Mouse (Mus musculus) forebrain, embryonic 14.5 days (tissue): ENCODE measurements around the gene Fbxw5. TPM values are rescaled to one million over a fixed set of nuclear protein-coding genes. Genes with fewer than 3 reads are reported as not detected.
"Not testable (repeated sequence)": the region's sequence is repeated elsewhere in the genome, so short reads cannot be mapped to it uniquely, and the experiment has no call there.

ENCODE experiments used
- ATAC-seq: fragments of 200-750 bp; cut with Nextera tagmentation; 2 replicates; pipeline ENCODE4 v1.8.0; 2017; ENCODE audit warnings: mild to moderate bottlenecking, moderate library complexity
- DNase-seq: peaks from one replicate; pipeline ENCODE4 v3.0.0-alpha.2; 2015; ENCODE audit warnings: low spot score
- H3K27ac ChIP-seq: fragments of 300-500 bp; sonication (generic); 2 replicates; pipeline ENCODE4 v1.5.1; 2014; ENCODE audit warnings: low read depth, mild to moderate bottlenecking, control low read depth, low read length, moderate library complexity
- H3K27me3 ChIP-seq: fragments of 300-500 bp; sonication (generic); replicated peaks from 2 replicates; pipeline ENCODE4 v1.6.1; 2014; ENCODE audit warnings: low read length, control low read depth, mixed read lengths; ENCODE audit not compliant: control insufficient read depth, insufficient read depth
- H3K36me3 ChIP-seq: fragments of 300-500 bp; sonication (generic); 2 replicates; pipeline ENCODE4 v1.6.1; 2014; ENCODE audit warnings: low read length, control low read depth; ENCODE audit not compliant: control insufficient read depth, insufficient read depth
- H3K4me1 ChIP-seq: fragments of 300-500 bp; sonication (generic); 2 replicates; pipeline ENCODE4 v1.6.1; 2014; ENCODE audit warnings: antibody characterized with exemption, low read length, control low read depth; ENCODE audit not compliant: control insufficient read depth, insufficient read depth
- H3K4me2 ChIP-seq: fragments of 300-500 bp; sonication (generic); 2 replicates; pipeline ENCODE4 v1.6.1; 2014; ENCODE audit warnings: mild to moderate bottlenecking, control low read depth, low read length
- H3K4me3 ChIP-seq: fragments of 300-500 bp; sonication (generic); 2 replicates; pipeline ENCODE4 v1.5.1; 2014; ENCODE audit warnings: low read depth, low read length, control low read depth
- H3K9ac ChIP-seq: fragments of 300-500 bp; sonication (generic); 2 replicates; pipeline ENCODE4 v1.6.1; 2014; ENCODE audit warnings: mild to moderate bottlenecking, low read length, control low read depth, moderate library complexity
- H3K9me3 ChIP-seq: fragments of 300-500 bp; sonication (generic); replicated peaks from 2 replicates; pipeline ENCODE4 v1.6.1; 2016; ENCODE audit warnings: low read length, control low read depth, mixed read lengths; ENCODE audit not compliant: control insufficient read depth
- WGBS: fragments of 180-500 bp; shearing (Covaris S2); extraction: QIAGEN DNeasy Blood & Tissue Kit; methylation state at CpG from one replicate; pipeline ENCODE4 v1.1.7; 2014; 5-methylcytosine and 5-hydroxymethylcytosine counted together
- polyA plus RNA-seq: library from polyadenylated mRNA; unstranded; fragments of >200 nt; fragmentation: Nextera tagmentation; extraction: Ambion mirVana; gene quantifications from 2 replicates; pipeline ENCODE4 v1.2.1, GENCODE M21; 2014

Fbxw5 gene
- polyA plus RNA-seq, 1 experiment from 2014 or later = 77.9 TPM

GRCm38 (mm10) chr2:25553171-25553786 lies 52.7 kb downstream of the Fbxw5 start:
- DNase-seq, H3K9me3 ChIP-seq, H3K9ac ChIP-seq, H3K27ac ChIP-seq, H3K4me1 ChIP-seq, H3K27me3 ChIP-seq, ATAC-seq, H3K4me2 ChIP-seq, H3K36me3 ChIP-seq, H3K4me3 ChIP-seq: not testable (repeated sequence)
- WGBS = 80% methylated on average over 4 of the region's 4 CpGs

Other genes starting within 250 kb of the Fbxw5 start
- 14.7 and 17.4 TPM in 2 replicates for gene Tmem203, start 245.3 kb upstream of the Fbxw5 start, polyA plus RNA-seq
- gene Tprn, start 238.1 kb upstream of the Fbxw5 start, polyA plus RNA-seq = 6.6 and 9.9 TPM in 2 replicates
- 258 and 281 TPM in 2 replicates for gene Ssna1, start 228.3 kb upstream of the Fbxw5 start, polyA plus RNA-seq
- gene Anapc2, start 228.3 kb upstream of the Fbxw5 start, polyA plus RNA-seq = 105 and 123 TPM in 2 replicates
- gene Tmem210, start 212.6 kb upstream of the Fbxw5 start, polyA plus RNA-seq = not detected in 2 replicates
- 0.25 TPM in 1 of 2 replicates, not detected in the other for gene Lrrc26, start 210.8 kb upstream of the Fbxw5 start, polyA plus RNA-seq
- 17.0 and 21.1 TPM in 2 replicates for gene Grin1, start 181.6 kb upstream of the Fbxw5 start, polyA plus RNA-seq
- gene Man1b1, start 168.4 kb upstream of the Fbxw5 start, polyA plus RNA-seq = 69.5 and 87.7 TPM in 2 replicates
- 21.3 and 21.4 TPM in 2 replicates for gene Dpp7, start 144.4 kb upstream of the Fbxw5 start, polyA plus RNA-seq
- 5.8 and 7.8 TPM in 2 replicates for gene Uap1l1, start 135.1 kb upstream of the Fbxw5 start, polyA plus RNA-seq
- 27.8 and 28.9 TPM in 2 replicates for gene Sapcd2, start 128.4 kb upstream of the Fbxw5 start, polyA plus RNA-seq
- 1.9 and 2.5 TPM in 2 replicates for gene Entpd2, start 104.9 kb upstream of the Fbxw5 start, polyA plus RNA-seq
- gene Npdc1, start 101.4 kb upstream of the Fbxw5 start, polyA plus RNA-seq = 263 and 331 TPM in 2 replicates
- 0.21 TPM in 1 of 2 replicates, not detected in the other for gene Fut7, start 77.5 kb upstream of the Fbxw5 start, polyA plus RNA-seq
- 6.7 and 11.9 TPM in 2 replicates for gene Abca2, start 72.0 kb upstream of the Fbxw5 start, polyA plus RNA-seq
- 1.1 and 2.2 TPM in 2 replicates for gene Clic3, start 43.9 kb upstream of the Fbxw5 start, polyA plus RNA-seq
- gene Paxx, start 39.7 kb upstream of the Fbxw5 start, polyA plus RNA-seq = 93.2 and 101 TPM in 2 replicates
- 170 and 301 TPM in 2 replicates for gene Ptgds, start 30.7 kb upstream of the Fbxw5 start, polyA plus RNA-seq
- gene Lcn12, start 6.8 kb upstream of the Fbxw5 start, polyA plus RNA-seq = not detected in 2 replicates
- gene C8g, start 969 bp downstream of the Fbxw5 start, polyA plus RNA-seq = 4.0 and 4.1 TPM in 2 replicates
- 26.7 and 29.4 TPM in 2 replicates for gene Traf2, start 46.2 kb downstream of the Fbxw5 start, polyA plus RNA-seq
- 369 and 370 TPM in 2 replicates for gene Edf1, start 57.1 kb downstream of the Fbxw5 start, polyA plus RNA-seq
- gene Mamdc4, start 74.1 kb downstream of the Fbxw5 start, polyA plus RNA-seq = 0.84 and 2.2 TPM in 2 replicates
- 168 and 216 TPM in 2 replicates for gene Phpt1, start 74.5 kb downstream of the Fbxw5 start, polyA plus RNA-seq
- gene Ajm1, start 81.0 kb downstream of the Fbxw5 start, polyA plus RNA-seq = 2.2 and 4.2 TPM in 2 replicates
- 47.9 and 55.0 TPM in 2 replicates for gene Rabl6, start 107.8 kb downstream of the Fbxw5 start, polyA plus RNA-seq
- 0.18 and 0.30 TPM in 2 replicates for gene Ccdc183, start 116.9 kb downstream of the Fbxw5 start, polyA plus RNA-seq
- gene Tmem141, start 121.3 kb downstream of the Fbxw5 start, polyA plus RNA-seq = 27.9 and 32.8 TPM in 2 replicates
- gene Fcna, start 127.3 kb downstream of the Fbxw5 start, polyA plus RNA-seq = 2.0 and 3.7 TPM in 2 replicates
- gene Lcn8, start 152.4 kb downstream of the Fbxw5 start, polyA plus RNA-seq = not detected in 2 replicates
- not detected in 2 replicates for gene Lcn5, start 157.2 kb downstream of the Fbxw5 start, polyA plus RNA-seq
- not detected in 2 replicates for gene Lcn6, start 176.0 kb downstream of the Fbxw5 start, polyA plus RNA-seq
- gene Lcn10, start 182.0 kb downstream of the Fbxw5 start, polyA plus RNA-seq = not detected in 2 replicates
- not detected in 2 replicates for gene Obp2a, start 199.3 kb downstream of the Fbxw5 start, polyA plus RNA-seq
- 86.4 and 108 TPM in 2 replicates for gene Bmyc, start 206.0 kb downstream of the Fbxw5 start, polyA plus RNA-seq
- gene Obp2b, start 236.3 kb downstream of the Fbxw5 start, polyA plus RNA-seq = not detected in 2 replicates